Mouse (Mus musculus) sigmoid colon, adult 10 weeks (tissue): ENCODE data around the gene Il1rl1. TPM values are rescaled to one million over a fixed set of nuclear protein-coding genes. Genes with fewer than 3 reads are reported as not detected.

Source experiments
- polyA plus RNA-seq: library from polyadenylated mRNA; stranded (reverse); fragments of 350-450 nt; fragmentation: Illumina TruSeq; extraction: RNeasy Lipid Tissue Mini Kit (QIAGEN cat#74804); gene quantifications from one replicate; pipeline ENCODE4 v1.2.3, GENCODE M21; 2014; ENCODE audit warnings: low read depth, low replicate concordance

Gene Il1rl1
- 3.8 TPM for polyA plus RNA-seq

DNA sequence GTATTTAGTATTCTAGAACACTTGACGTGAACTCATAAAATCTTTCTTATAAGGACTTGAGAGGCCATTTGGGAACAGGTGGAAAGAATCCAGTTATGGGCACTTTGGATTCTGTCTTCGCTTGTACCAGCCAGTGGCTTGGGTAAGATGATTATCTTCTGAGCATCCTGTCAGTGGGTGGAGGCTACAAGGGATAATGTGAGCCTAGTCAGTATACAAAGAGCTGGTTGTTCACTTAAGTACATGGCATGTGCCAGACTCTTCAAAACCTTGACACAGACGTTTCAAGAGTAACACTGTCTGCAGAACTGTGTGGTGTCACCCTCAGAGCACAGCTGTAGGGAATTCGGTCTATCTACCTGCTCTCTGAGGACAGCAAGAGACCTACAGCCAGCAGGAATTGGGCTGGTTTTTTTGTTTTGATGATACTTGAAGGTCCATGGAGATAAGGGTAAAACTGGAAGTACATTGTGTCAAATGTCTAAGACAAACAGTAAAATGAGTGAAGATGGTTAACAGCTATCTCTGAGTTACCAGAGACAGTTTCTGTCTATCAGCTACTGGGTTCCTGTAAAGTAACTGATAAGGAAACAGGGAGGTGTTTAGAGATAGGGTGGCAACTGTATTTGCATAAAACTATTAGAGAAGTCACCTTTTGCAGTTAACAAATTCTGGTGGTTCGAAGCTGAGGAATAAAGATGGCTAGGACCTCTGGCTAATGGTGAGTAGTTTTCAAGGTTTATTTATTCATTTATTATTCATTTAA lies at the start of gene Il1rl1:
TSS of gene Il1rl1 (plus strand) at position 661 of the 766 bp plus-strand sequence.

DNA sequence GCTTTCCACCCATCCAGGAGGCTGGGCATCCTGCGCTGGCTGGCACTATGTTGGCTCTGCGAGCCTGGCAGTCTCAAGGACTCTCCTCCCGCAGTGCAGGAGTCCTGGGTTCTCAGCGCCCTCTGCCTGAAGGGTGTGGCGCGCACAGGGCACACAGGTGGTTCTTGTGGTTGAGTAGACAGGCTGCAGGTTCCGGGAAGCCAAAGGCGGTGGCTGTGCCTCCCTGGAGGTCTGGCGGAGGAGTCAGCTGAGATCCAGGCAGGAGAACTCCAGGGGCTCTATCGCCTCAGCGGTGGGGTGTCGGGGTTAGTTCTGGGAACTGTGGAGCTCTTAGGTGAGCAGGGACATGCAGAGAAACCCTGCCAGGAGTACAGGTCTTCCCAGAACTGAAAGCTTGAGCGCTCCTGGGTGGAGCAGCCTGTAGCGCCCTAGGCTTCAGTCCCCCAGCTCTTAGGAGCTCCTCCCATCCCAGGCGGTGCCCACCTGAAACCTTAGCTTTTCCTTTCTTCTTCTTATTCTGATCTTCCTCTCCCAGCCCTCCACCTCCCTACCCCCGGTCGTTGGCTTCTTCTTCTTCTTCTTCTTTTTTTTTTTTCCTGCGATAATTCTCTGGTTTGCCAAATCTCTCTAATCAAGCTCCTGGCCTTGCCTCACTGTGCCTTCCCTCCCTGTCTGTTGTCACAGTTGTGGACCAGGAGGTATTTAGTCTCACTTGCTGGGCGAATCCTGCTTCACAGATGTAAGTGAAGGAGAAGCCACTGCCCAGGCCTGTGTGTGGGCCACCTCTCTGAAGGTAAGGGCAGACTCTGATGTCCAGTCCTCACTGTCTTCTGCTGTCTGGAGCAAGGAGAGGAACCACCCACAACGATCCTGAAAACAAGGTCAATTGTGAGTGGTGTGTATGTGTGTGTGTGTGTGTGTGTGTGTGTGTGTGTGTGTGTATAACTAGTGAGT lies 36.4 kb downstream of the Il1rl1 start, which contains the start of gene Il18r1:
TSS of gene Il18r1 (plus strand) at position 76 of the 954 bp plus-strand sequence.

Other genes with a start within 250 kb of the Il1rl1 start
- gene Il1r1, start 204.5 kb upstream of the Il1rl1 start, polyA plus RNA-seq: 47.6 TPM
- gene Il1rl2, start 105.0 kb upstream of the Il1rl1 start, polyA plus RNA-seq: 8.9 TPM
- gene Il18r1, start 36.0 kb downstream of the Il1rl1 start, polyA plus RNA-seq: 2.6 TPM
- gene Il18rap, start 85.8 kb downstream of the Il1rl1 start, polyA plus RNA-seq: 0.63 TPM
- 0.19 TPM for gene Slc9a4, start 150.5 kb downstream of the Il1rl1 start, polyA plus RNA-seq